Mouse (Mus musculus): ENCODE measurements around the gene Rps6ka5. TPM values are rescaled to one million over a fixed set of nuclear protein-coding genes. Genes with fewer than 3 reads are reported as not detected.
A peak's percentile ranks its signal among the peaks of the same experiment; 100 is the strongest.

Rps6ka5 gene
- polyA plus RNA-seq, 1 experiment from 2014 or later: 1.6 TPM

DNA sequence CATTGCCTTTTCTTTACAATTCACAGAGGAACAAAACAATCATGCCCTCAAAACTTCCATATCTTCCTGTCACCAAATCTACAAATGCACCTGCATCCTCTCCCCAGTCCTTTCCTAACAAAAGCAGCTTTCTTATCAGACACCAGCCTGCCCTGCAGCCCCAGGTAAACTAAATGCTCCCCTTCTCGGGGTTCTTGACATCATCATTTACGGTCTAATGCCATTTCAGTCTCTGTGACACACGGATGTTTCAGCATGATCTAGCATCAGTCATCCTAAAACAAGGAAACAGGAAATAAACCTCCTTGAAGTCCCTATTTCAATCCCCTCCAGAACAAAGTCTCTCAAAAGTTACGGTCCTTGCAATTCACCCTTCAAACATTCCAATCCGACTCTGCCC lies 15.0 kb downstream of the Rps6ka5 start:
- Histone ChIP-seq H3K27ac (ENCODE audit: low read length) (no peak overlapping the region), H3K9me3 (replicated peaks; ENCODE audit: control insufficient read depth, low read length) (no peaks in the 10 kb centered on the region), H3K4me1 (ENCODE audit: control insufficient read depth, low read depth, low read length) (peaks cover 7% of the 10 kb centered on the region), H3K4me3 (ENCODE audit: low read depth, low read length) (no peak overlapping the region), H3K4me2 (ENCODE audit: low read depth, low read length) (no peak overlapping the region), H3K36me3 (ENCODE audit: control insufficient read depth, insufficient read depth) (no peaks in the 10 kb centered on the region), H3K27me3 (ENCODE audit: control insufficient read depth, insufficient read depth, low read depth, low read length) (no peaks in the 10 kb centered on the region), H3K9ac (ENCODE audit: low read depth, low read length) (no peak overlapping the region)
- ATAC-seq (ENCODE audit: low read depth): no peak; the same call in 1 of the 2 replicates
- 30% methylated on average over 5 of the region's 5 CpGs for WGBS (ENCODE audit: insufficient replicate concordance)

DNA sequence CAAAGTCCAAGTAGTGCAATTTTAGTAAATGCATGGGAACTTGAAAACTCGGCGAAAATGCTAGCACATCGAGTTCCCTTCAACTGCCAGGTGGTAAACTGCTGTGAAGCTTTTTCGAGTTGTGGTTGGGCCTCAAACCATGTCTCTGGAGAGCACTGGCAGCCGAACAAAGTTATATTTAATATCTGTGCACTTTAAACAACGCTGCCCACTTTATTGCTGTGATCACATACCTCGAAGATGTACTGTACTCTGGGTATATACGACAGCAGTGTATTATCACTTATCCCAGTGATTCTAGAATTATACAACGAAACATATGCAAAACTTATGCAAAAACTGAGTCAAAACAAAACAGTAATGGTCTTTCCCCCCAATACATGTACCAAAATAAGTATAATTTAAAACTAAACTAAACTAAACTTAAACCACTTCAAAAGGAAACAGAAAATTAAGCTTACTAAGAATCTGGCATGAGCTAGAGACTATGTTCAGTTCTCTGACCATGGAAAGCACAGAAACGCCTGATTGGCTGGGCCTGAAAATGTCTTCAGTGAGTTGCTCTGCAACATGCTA lies 15.6 kb downstream of the Rps6ka5 start:
- Histone ChIP-seq H3K4me1 (ENCODE audit: control insufficient read depth, low read depth, low read length) (peaks cover 7% of the 10 kb centered on the region), H3K27me3 (ENCODE audit: control insufficient read depth, insufficient read depth, low read depth, low read length) (no peaks in the 10 kb centered on the region), H3K4me3 (ENCODE audit: low read depth, low read length) (no peak overlapping the region), H3K9ac (ENCODE audit: low read depth, low read length) (peak overlapping the region; percentile 20; the same call in 1 of the 2 replicates), H3K36me3 (ENCODE audit: control insufficient read depth, insufficient read depth) (no peaks in the 10 kb centered on the region), H3K9me3 (replicated peaks; ENCODE audit: control insufficient read depth, low read length) (no peaks in the 10 kb centered on the region), H3K27ac (ENCODE audit: low read length) (peak overlapping the region; percentile 37; the same call in 1 of the 2 replicates), H3K4me2 (ENCODE audit: low read depth, low read length) (no peak overlapping the region)
- ATAC-seq (ENCODE audit: low read depth): no peak
- WGBS (ENCODE audit: insufficient replicate concordance): 22% methylated on average over 10 of the region's 10 CpGs

DNA sequence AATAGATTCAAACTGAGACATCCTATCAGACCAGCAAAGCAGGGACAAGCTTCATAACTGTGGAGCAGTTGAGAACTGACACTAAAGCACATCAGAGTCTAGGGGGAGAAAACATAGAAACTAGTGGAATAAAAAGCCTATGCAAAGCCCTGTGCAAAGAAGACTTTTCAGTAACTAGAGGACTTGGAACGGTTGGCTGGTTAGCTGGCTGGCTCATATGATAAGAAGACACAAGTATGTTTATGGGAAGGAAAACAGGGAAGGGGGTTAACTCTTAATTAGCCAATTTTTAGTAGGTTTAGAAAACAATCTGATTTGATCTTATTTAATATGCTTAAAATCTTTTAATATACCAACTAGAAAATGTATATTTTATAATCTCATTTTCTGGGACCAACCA lies 16.4 kb downstream of the Rps6ka5 start:
- Histone ChIP-seq H3K4me2 (ENCODE audit: low read depth, low read length) (no peak overlapping the region), H3K4me1 (ENCODE audit: control insufficient read depth, low read depth, low read length) (peaks cover 7% of the 10 kb centered on the region), H3K27ac (ENCODE audit: low read length) (peak overlapping the region; percentile 24; the same call in 1 of the 2 replicates), H3K9ac (ENCODE audit: low read depth, low read length) (no peak overlapping the region), H3K9me3 (replicated peaks; ENCODE audit: control insufficient read depth, low read length) (no peaks in the 10 kb centered on the region), H3K36me3 (ENCODE audit: control insufficient read depth, insufficient read depth) (no peaks in the 10 kb centered on the region), H3K27me3 (ENCODE audit: control insufficient read depth, insufficient read depth, low read depth, low read length) (no peaks in the 10 kb centered on the region), H3K4me3 (ENCODE audit: low read depth, low read length) (no peak overlapping the region)
- no peak for ATAC-seq (ENCODE audit: low read depth)
- 5% methylated on average over 1 of the region's 1 CpGs for WGBS (ENCODE audit: insufficient replicate concordance)

DNA sequence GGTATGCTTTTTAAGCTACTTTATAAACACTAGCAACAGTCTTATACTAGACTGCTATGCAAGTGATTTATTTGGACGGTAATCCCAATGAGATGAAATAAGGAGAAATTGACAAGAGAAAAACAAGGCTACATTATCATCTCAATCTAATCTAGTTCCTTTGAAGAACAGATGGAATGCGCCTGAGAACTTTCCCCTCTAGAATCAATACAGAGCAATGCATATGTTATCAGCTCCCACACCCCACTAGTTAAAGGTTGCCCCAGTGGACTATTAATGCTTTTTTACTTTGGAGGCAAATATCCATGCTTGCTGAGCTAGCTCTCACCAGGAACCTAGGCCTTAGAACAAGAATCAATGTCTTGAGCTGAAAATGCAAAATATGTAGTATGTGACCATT lies 19.5 kb downstream of the Rps6ka5 start:
- no peak overlapping the region for H3K4me3 ChIP-seq (ENCODE audit: low read depth, low read length)
- H3K27me3 ChIP-seq (ENCODE audit: control insufficient read depth, insufficient read depth, low read depth, low read length): no peaks in the 10 kb centered on the region
- no peak overlapping the region for H3K27ac ChIP-seq (ENCODE audit: low read length)
- no peak overlapping the region for H3K4me2 ChIP-seq (ENCODE audit: low read depth, low read length)
- ATAC-seq (ENCODE audit: low read depth): no peak
- 35% methylated on average over 2 of the region's 2 CpGs for WGBS (ENCODE audit: insufficient replicate concordance)
- peaks cover 7% of the 10 kb centered on the region for H3K4me1 ChIP-seq (ENCODE audit: control insufficient read depth, low read depth, low read length)
- no peak overlapping the region for H3K9ac ChIP-seq (ENCODE audit: low read depth, low read length)
- no peaks in the 10 kb centered on the region for H3K9me3 ChIP-seq (replicated peaks; ENCODE audit: control insufficient read depth, low read length)
- H3K36me3 ChIP-seq (ENCODE audit: control insufficient read depth, insufficient read depth): no peaks in the 10 kb centered on the region

DNA sequence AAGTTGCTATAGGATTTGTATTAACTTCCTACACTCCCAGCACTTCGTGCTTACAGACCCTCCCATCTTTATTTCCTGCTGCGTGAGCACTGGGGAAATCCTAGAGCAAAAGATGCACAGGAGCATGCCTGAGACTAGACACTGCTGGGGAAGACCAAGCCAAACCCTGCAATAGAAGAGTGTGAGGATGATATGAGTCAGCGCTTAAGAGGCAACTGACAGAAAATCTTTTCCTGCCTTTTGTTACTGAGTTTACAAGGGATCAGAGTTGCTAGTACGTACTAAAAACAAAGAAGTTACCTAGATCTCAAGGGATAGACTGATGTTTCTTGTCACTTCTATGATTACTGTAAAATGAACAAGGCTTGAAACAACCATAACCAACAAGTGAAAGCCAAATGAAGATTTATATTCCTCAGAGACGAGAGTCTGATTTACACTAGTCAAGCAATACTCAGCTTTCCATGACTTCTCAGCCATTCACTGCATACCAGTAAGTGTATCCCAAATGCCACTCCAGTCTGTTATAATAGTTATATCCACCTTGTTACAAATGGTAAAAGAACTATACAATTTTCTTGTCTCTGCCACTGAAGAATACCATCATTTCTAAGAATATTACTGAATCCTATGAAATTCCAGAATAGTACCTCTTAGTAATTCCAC lies 21.6 kb downstream of the Rps6ka5 start:
- no peak for ATAC-seq (ENCODE audit: low read depth)
- Histone ChIP-seq H3K27ac (ENCODE audit: low read length) (no peak overlapping the region), H3K4me3 (ENCODE audit: low read depth, low read length) (no peak overlapping the region), H3K4me2 (ENCODE audit: low read depth, low read length) (no peak overlapping the region), H3K27me3 (ENCODE audit: control insufficient read depth, insufficient read depth, low read depth, low read length) (no peaks in the 10 kb centered on the region), H3K4me1 (ENCODE audit: control insufficient read depth, low read depth, low read length) (peaks cover 1% of the 10 kb centered on the region), H3K36me3 (ENCODE audit: control insufficient read depth, insufficient read depth) (no peaks in the 10 kb centered on the region), H3K9ac (ENCODE audit: low read depth, low read length) (no peak overlapping the region), H3K9me3 (replicated peaks; ENCODE audit: control insufficient read depth, low read length) (no peaks in the 10 kb centered on the region)
- WGBS (ENCODE audit: insufficient replicate concordance): 60% methylated on average over 5 of the region's 5 CpGs

DNA sequence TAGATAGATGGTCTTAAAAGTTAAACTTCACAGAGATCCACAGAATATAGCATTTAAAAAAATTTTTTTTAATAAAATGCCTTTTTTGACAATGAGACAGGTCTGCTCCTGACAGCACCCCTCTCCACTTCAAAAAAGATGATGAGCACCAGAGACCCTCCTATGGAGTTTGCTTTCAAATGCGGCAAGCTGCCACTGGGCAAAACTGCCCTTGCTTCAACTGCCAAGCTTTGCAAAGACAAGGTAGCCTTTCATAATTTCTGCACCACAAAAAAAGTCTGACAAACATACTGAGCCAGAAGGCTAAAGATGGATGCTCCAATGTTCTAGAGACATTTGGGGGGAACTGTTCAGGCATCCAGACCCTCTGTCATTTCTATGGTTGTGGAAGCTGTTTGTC lies 28.8 kb downstream of the Rps6ka5 start:
- Histone ChIP-seq H3K4me3 (ENCODE audit: low read depth, low read length) (no peak overlapping the region), H3K36me3 (ENCODE audit: control insufficient read depth, insufficient read depth) (no peaks in the 10 kb centered on the region), H3K27ac (ENCODE audit: low read length) (no peak overlapping the region), H3K4me1 (ENCODE audit: control insufficient read depth, low read depth, low read length) (no peaks in the 10 kb centered on the region), H3K27me3 (ENCODE audit: control insufficient read depth, insufficient read depth, low read depth, low read length) (no peaks in the 10 kb centered on the region), H3K9ac (ENCODE audit: low read depth, low read length) (no peak overlapping the region), H3K4me2 (ENCODE audit: low read depth, low read length) (no peak overlapping the region), H3K9me3 (replicated peaks; ENCODE audit: control insufficient read depth, low read length) (no peaks in the 10 kb centered on the region)
- WGBS (ENCODE audit: insufficient replicate concordance): 89% methylated on average over 1 of the region's 1 CpGs
- no peak for ATAC-seq (ENCODE audit: low read depth)

DNA sequence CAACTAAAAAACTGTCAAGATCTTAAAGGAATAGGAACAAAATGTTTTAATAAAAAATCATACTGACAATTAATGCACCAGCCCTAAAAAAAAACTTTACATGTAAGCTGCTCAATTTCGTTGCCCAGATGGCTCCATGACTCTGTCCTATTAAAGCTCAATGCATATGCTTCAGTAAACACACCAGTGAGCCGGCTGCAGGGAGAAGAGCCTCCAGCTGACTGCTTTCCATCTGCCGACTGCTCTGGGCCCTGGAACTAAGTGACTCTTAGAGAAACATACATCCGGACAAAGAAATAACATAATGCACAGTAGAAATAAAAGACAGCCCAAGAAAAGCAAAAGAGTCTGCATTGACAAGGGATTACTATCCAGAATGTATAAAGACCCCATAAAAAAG lies 30.2 kb downstream of the Rps6ka5 start:
- no peaks in the 10 kb centered on the region for H3K9me3 ChIP-seq (replicated peaks; ENCODE audit: control insufficient read depth, low read length)
- no peaks in the 10 kb centered on the region for H3K4me1 ChIP-seq (ENCODE audit: control insufficient read depth, low read depth, low read length)
- H3K9ac ChIP-seq (ENCODE audit: low read depth, low read length): no peak overlapping the region
- H3K4me2 ChIP-seq (ENCODE audit: low read depth, low read length): no peak overlapping the region
- ATAC-seq (ENCODE audit: low read depth): no peak
- WGBS (ENCODE audit: insufficient replicate concordance): 64% methylated on average over 4 of the region's 4 CpGs
- H3K27me3 ChIP-seq (ENCODE audit: control insufficient read depth, insufficient read depth, low read depth, low read length): no peaks in the 10 kb centered on the region
- no peak overlapping the region for H3K4me3 ChIP-seq (ENCODE audit: low read depth, low read length)
- H3K27ac ChIP-seq (ENCODE audit: low read length): no peak overlapping the region
- H3K36me3 ChIP-seq (ENCODE audit: control insufficient read depth, insufficient read depth): no peaks in the 10 kb centered on the region

DNA sequence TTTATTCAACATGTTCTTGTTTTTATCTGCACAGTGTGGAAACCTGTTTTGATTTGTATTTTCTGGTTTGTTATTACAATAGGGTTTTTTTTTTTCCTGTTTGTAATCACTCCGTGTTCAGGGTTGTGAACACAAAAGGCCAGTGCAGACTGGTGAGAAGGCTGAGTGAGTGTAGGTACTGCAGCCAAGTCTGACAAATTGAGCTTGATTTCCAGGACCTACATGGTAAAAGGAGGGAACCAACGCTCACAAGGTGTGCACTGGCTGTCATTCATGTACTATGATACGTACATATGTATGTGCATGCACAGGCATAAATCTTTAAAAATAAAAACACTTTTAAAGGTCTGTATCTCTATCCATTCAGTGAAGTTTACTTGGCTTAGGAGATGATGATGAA lies 31.5 kb downstream of the Rps6ka5 start:
- H3K9ac ChIP-seq (ENCODE audit: low read depth, low read length): no peak overlapping the region
- no peak overlapping the region for H3K4me3 ChIP-seq (ENCODE audit: low read depth, low read length)
- 67% methylated on average over 3 of the region's 3 CpGs for WGBS (ENCODE audit: insufficient replicate concordance)
- H3K4me2 ChIP-seq (ENCODE audit: low read depth, low read length): no peak overlapping the region
- H3K4me1 ChIP-seq (ENCODE audit: control insufficient read depth, low read depth, low read length): no peaks in the 10 kb centered on the region
- no peaks in the 10 kb centered on the region for H3K27me3 ChIP-seq (ENCODE audit: control insufficient read depth, insufficient read depth, low read depth, low read length)
- no peak for ATAC-seq (ENCODE audit: low read depth)
- H3K27ac ChIP-seq (ENCODE audit: low read length): no peak overlapping the region
- H3K36me3 ChIP-seq (ENCODE audit: control insufficient read depth, insufficient read depth): no peaks in the 10 kb centered on the region
- H3K9me3 ChIP-seq (replicated peaks; ENCODE audit: control insufficient read depth, low read length): no peaks in the 10 kb centered on the region

DNA sequence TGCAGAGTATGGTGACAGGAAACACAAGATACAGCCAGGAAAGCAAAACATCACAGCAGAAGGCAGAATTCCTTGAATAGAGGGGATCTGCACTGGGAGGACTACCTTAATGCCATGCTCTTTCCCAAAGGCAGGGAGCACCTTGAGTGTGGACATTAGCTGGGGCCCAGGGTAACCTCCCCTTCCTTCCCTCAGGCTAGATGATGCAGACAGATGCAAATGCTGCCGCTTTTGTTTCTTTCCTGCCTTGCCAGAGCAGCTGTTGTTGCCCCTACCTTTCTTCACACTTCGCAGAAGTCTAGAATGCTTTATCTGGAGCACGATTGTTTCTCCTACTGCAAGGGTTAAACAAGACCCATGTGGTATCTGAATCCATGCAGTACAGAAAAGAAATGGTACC lies 34.6 kb downstream of the Rps6ka5 start:
- no peaks in the 10 kb centered on the region for H3K36me3 ChIP-seq (ENCODE audit: control insufficient read depth, insufficient read depth)
- H3K27ac ChIP-seq (ENCODE audit: low read length): no peak overlapping the region
- H3K9me3 ChIP-seq (replicated peaks; ENCODE audit: control insufficient read depth, low read length): no peaks in the 10 kb centered on the region
- no peak overlapping the region for H3K9ac ChIP-seq (ENCODE audit: low read depth, low read length)
- no peaks in the 10 kb centered on the region for H3K27me3 ChIP-seq (ENCODE audit: control insufficient read depth, insufficient read depth, low read depth, low read length)
- H3K4me3 ChIP-seq (ENCODE audit: low read depth, low read length): no peak overlapping the region
- 52% methylated on average over 3 of the region's 3 CpGs for WGBS (ENCODE audit: insufficient replicate concordance)
- no peaks in the 10 kb centered on the region; the same call in 1 of the 2 replicates for H3K4me1 ChIP-seq (ENCODE audit: control insufficient read depth, low read depth, low read length)
- no peak overlapping the region for H3K4me2 ChIP-seq (ENCODE audit: low read depth, low read length)
- ATAC-seq (ENCODE audit: low read depth): no peak
